Mouse (Mus musculus): ENCODE results near the gene Poc1b.

- TF ChIP-seq POLR2A (IDR thresholded peaks at IDR 0.05; ENCODE audit: extremely low read depth, insufficient read depth, low read length) (no peak), CTCF (IDR thresholded peaks at IDR 0.05; ENCODE audit: low read depth, low read length) (no peak)
Observed at GRCm38 (mm10) chr10:99238537-99238936, 131.7 kb downstream of the Poc1b start.
